Comparison of ENCODE assay signal across 11 mouse cellular contexts in the genomic region with DNA sequence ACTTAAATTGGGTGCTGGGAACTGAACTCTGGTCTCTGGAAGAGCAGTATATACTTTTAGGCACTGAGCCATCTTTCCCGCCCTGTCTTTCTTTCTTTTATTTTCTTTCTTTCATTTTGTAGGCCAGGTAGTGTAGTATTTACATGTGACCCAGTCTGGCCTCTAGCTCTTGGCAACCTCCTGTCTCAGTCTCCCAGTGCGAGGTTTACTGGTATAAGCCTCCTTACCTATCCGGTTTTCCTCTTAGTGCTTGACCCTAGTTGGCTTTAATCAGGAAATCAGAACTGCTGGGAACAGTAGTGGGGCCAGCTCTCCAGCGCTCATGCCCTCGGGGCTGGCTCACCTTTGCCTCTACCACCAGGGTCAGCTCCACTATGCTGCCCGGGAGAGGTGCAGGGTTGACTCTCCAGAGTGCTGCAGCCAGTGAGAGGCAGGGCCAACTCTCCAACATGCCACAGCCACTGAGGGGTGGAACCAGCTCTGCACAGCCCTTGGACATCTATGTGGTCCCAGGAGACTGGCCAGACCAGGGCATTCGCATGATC.
"Had no signal": no experiment of that assay in that cellular context is flagged by ENCODE, and none has a peak within 500 bp of the region (broad histone marks: within the 10 kb centered on the region; RNA-seq: fewer than 3 reads in every experiment).

No protein-coding gene starts in this region.

- ATAC-seq: intestine, embryonic 16.5 days had no signal

- H3K4me3 ChIP-seq: limb, embryonic 13.5 days; midbrain, embryonic 10.5 days; myocyte; neural tube, embryonic 15.5 days had no signal

- DNase-seq: left cerebral cortex, postnatal 4 days; lung, adult 18-20 months; midbrain, embryonic 14.5 days; right cerebral cortex, adult 18-20 months; right cerebral cortex, postnatal 25 days had no signal

- H3K36me3 ChIP-seq: limb, embryonic 13.5 days; midbrain, embryonic 10.5 days; neural tube, embryonic 15.5 days had no signal

- H3K9ac ChIP-seq: limb, embryonic 13.5 days; liver, embryonic 14.5 days; neural tube, embryonic 15.5 days had no signal

- H3K4me2 ChIP-seq: limb, embryonic 13.5 days; neural tube, embryonic 15.5 days had no signal

- H3K27me3 ChIP-seq: limb, embryonic 13.5 days; neural tube, embryonic 15.5 days had no signal

- H3K9me3 ChIP-seq: limb, embryonic 13.5 days; midbrain, embryonic 10.5 days; neural tube, embryonic 15.5 days had no signal

- H3K27ac ChIP-seq: limb, embryonic 13.5 days; liver, embryonic 14.5 days; midbrain, embryonic 10.5 days; neural tube, embryonic 15.5 days had no signal
